Mouse (Mus musculus) ovary, postnatal 10 days (tissue): ENCODE measurements around the gene Ivd.
A peak's percentile ranks its signal among the peaks of the same experiment; 100 is the strongest.

Source experiments
- DNase-seq: peaks from one replicate; pipeline ENCODE4 v3.0.0; 2022; ENCODE audit warnings: low spot score

Ivd gene

GRCm38 (mm10) chr2:118910605-118911278, 49.0 kb downstream of the Ivd start:
- DNase-seq = no peak

GRCm38 (mm10) chr2:118912706-118913105, 51.0 kb downstream of the Ivd start:
- DNase-seq = no peak

- no peak for DNase-seq
Observed at GRCm38 (mm10) chr2:118913551-118914276, 52.0 kb downstream of the Ivd start.

GRCm38 (mm10) chr2:118914685-118915084, 52.9 kb downstream of the Ivd start:
- no peak for DNase-seq

- no peak for DNase-seq
Observed at GRCm38 (mm10) chr2:118916436-118916835, 54.7 kb downstream of the Ivd start.

GRCm38 (mm10) chr2:118918543-118918942, 56.8 kb downstream of the Ivd start:
- DNase-seq = no peak

GRCm38 (mm10) chr2:118920428-118920827, 58.7 kb downstream of the Ivd start:
- DNase-seq = no peak

- DNase-seq = no peak
Observed at GRCm38 (mm10) chr2:118925952-118926351, 64.2 kb downstream of the Ivd start.

- DNase-seq = peak; percentile 57
Observed at GRCm38 (mm10) chr2:118926361-118926997, 64.7 kb downstream of the Ivd start, which contains the start of gene Chst14. Chst14 (plus strand) TSS chr2:118926496.

- DNase-seq = no peak
Observed at GRCm38 (mm10) chr2:118926998-118927739, 65.4 kb downstream of the Ivd start.
